Mouse (Mus musculus) layer of hippocampus, adult 11-12 months (tissue): ENCODE measurements around the gene Lrp6.
A peak's percentile ranks its signal among the peaks of the same experiment; 100 is the strongest.

Source experiments
- DNase-seq: peaks from one replicate; pipeline ENCODE4 v3.0.0; 2022; ENCODE audit warnings: low spot score

Gene Lrp6

DNA sequence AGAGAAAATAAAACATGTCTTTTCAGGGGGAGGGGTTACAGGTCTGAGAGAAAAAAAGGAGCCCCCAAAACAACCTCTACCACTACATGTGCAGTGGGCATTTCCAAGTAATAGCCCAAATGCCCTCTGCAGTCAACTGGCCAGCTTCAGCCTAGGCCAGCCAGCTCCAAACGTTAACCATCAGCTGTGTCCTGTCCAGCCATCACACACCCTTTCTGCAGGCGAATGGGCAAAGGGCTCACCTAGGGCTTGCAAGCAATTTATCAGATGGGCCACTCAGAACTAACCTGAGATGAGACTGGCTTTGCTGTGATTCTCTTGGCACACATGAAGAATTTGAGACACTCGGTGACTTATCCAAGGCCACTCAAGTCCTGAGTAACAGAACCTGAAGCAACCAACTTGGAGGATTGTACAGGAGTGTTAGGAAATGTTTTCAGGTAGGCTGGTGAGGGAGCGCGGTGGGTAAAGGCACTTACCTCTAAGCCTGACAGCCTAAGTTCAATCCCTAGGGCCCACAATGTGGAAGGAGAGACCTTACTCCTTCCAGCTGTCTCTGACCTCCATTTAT, 1.3 kb upstream of the Lrp6 start:
- DNase-seq = no peak

DNA sequence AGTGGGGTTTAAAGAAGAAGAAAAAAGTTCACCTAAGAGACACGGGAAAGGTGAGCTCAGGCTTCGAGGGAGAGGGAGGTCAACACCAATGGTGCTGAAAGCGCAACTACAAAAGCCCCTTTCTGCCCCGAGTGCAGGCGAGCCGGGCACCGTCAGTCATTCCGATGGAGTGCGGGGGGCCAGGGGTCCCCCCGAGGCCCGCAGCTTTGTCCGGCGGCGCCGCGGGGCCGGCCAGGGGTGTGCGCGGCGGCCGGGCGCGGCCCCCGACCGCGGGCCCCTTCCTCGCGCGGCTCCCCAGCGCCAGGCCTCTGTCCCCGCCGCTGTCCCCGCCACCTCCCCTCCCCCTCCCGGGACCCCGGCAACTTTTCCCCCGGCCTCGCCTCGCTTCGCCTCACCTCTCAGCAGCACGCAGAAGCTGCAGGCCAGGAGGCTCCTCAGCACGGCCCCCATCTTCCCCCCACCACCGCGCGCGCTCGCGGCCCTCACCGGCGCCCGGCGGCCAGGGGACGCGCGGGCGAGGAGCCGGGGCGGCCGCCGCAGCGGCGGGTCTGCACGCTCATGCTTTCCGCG, 432 bp downstream of the Lrp6 start:
- no peak for DNase-seq

DNA sequence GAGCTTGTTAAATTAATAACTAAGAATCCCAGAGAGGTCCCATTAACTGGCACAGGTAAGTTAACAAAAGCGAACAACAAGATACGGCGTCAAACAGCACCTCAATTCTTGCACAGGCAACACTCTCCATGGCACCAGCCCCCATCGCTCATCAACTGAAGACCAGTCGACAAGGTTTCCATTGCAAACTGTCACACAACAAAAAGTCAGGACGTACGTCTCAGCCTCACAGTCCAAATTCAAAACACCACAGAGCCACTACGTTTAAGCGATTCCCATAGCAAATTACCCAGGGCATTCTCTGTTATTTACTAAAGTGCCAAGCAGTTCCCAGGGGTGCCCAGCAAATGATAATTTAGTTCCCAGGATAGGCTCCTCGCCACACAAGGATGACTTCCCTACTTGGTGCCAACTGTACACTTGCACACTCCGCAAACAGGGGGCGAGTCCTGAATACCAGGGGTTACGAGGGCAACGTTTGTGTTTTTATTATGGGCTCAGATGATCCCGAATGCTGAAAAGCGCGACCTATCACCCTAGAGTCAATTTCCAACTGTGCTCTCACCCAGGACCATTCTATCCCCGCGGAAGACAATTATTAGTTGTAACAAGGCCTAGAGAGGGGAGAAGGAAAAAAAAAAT, 1.0 kb downstream of the Lrp6 start:
- DNase-seq = peak; percentile 6

DNA sequence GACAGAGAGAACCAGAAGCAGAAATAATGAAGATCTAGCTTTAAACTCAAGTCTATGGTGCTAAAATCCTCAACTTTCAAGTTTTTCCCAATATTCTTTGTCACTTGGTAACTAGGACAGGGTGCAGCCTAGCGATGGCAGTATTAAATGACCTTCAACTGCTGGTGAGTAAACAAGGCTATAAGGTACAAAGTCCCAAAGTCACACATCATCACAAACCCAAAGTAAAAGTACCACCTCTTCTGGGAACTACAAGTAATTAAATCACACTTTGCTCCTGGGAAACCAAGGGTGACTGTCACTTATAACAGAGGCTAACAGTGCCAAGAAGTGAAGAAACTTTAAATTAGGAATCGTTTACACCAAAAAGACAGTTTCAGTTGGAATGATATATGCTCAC, 2.2 kb downstream of the Lrp6 start:
- no peak for DNase-seq

DNA sequence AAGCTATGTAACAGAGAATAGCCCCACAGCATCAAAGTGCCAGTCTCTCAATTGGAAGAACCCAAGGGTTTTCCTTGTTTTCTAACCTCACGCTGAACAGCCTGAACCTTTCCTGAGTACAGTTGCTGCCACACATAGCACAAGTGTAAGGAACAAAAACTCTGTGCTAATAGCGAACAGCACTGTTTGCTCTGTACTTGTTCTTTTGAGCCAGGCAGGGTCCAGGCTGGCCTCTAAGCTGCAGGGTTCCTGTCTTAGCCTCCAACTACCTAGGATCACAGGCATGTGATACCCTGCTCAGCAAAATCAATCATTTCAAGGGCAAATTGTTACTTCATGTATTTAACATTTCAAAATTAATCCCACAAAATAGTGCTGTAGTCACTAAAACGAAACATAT, 7.1 kb downstream of the Lrp6 start:
- no peak for DNase-seq

DNA sequence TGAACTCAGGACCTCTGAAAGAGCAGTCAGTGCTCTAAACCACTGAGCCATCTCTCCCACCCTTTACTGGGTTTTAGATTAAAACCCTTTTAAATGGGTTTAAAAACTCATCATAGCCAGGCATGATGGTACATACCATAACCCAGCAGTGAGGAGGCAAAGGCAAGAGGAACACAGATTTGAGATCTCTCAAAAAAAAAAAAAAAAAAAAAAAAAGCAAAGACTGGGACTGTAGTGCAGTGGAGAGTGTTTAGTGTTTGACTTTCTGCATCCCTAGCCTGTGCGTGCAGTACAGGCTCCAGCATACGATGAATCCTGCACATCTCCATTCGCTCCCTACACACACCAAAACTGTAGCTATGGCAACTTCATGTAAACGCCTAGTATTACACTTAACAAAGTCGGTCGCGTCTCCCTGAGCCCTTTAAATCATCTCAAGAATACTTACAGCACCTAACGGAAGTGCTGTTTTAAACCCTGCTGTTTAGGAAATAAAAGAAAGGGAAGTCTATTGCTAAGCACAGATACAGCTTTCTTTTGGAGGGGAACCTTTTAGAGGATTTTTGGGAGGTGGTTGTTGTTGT, 8.1 kb downstream of the Lrp6 start:
- DNase-seq = no peak

DNA sequence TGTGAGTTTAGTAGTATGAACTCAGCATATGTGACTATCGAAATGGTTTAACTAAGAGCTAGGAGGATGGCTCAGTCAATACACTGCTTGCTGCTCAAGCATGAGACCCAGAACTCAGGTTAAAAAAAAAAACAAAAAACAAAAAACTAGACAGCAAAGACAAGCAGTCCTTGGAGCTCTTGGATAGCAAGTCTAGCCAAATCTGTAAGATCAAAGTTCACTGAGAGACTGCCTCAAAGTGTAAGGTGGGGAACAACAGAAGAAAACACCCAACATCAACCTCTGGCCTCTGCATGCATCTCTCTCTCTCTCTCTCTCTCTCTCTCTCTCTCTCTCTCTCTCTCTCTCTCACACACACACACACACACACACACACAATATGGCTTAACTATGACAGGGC, 9.7 kb downstream of the Lrp6 start:
- DNase-seq = no peak

DNA sequence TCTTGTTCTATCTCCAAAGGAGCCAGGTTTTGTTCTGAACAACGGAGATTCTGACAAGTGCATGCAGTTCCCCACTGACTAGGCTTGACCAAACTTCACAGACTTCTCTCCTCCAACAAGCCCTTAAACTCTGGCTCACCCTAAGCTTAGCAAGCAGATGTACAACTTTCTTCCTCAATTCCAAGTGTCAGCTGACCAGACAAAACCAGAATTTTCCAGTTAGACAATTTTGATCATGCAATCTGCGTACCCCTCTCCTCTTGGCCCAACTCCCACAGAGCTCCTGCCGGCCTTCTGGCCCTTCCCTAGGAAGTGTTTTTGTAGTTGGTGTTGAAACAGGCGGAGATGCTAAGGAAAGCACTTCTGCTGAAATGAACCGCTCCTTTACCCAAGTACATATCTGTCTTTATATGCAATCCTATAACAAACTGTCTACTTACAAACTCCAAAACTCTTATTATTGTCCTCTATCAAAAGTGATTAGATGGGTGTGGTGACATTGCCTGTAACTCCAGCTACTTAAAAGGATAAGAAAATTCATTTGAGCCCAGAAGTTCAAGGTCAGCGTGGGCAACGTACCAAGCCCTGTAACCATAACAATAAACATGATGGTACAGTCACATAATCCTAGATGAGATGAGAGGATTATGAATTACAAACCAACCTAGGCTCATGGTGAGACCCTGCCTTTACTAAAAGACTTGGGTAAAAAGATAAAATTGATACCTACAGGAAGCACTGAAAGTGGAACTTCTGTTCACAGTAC, 10.4 kb downstream of the Lrp6 start:
- DNase-seq = no peak

DNA sequence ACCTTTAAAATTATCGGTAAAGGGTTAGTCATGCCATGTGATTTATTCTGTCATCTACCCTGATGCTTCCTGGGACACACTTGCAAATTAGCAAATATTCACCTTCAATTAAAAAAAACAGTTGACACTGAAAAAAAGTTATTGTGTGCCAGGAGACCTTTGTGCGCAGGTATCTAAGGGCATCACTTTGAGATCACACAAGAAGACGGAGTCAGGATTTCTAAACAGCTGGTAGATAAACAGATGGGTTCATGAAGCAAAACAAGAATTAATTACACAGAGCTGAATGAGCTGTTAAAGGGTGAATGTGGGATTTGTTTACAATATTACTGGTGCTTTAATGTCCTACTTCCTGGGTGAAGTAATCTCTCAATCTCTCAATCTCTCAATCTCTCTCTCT, 11.6 kb downstream of the Lrp6 start:
- no peak for DNase-seq

DNA sequence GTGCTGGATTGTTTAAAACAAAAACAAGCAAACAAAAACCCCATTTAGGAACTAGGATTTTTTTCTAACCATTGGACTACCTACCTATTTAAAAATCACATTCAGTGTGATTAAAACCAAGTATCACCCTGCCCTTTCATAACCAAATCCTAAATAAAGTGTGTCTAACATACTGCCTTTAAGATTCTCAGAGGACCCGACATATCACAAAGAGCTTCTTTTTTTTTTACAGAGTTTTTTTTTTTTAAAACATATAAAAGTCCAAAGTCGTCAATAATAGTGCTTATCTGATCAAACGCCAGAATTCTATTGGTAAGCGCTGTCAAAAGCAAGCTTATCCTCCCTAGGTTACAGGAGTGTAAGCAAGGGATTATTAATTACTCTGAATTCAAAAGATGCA, 12.5 kb downstream of the Lrp6 start:
- DNase-seq = no peak

DNA sequence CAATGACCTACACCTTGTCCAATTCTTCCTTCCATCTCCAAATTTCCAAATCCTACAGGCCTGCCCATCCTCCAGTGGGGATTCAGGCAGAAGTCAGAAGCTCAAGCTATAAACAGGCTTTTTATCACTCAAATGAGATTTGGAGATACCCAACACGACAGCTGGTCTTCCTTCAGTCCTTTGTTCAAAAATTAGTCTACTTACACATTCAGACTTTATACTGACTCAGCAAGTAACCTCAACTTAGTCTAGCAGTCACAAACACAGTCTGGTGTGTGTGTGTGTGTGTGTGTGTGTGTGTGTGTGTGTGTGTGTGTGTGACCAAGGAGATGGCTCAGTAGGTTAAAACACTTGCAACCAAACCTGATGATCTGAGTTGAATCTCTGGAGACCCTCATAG, 15.8 kb downstream of the Lrp6 start:
- DNase-seq = no peak

DNA sequence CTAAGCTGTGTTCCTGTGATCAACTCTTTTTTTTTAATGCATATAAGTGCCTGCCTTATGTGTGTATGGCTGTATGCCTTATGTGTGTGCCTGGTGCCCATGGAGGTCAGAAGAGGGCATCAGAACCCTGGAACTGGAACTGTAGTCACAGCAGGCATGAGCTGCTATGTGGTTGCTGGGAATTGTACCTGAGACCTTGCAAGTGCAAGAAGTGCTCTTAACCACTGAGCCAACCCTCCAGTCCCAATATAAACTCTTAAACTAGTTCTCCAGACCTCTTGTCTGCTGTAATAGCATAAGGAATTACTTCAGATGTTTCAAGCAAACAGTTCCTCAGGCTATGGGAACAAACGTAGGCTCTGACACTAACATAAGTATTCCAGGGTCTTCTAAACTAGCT, 16.4 kb downstream of the Lrp6 start:
- DNase-seq = no peak

DNA sequence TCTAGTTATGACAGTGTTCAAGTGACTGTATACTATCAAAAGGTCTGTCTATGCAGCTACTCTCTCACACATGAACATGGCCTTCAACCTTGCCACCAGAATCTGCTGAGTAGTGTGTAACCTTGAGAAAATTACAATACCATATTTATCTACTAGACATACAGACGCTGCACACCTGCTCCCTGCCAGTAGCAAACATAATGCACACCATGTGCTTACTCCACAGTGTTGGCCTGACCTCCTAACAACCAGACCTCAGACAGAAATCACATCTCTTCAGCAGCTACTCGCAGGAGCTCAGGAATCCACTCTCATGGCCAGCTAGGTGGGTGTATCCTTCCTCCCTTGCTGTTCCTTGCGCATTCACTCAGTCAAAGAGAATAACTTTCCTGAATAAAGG, 21.9 kb downstream of the Lrp6 start:
- DNase-seq = no peak

DNA sequence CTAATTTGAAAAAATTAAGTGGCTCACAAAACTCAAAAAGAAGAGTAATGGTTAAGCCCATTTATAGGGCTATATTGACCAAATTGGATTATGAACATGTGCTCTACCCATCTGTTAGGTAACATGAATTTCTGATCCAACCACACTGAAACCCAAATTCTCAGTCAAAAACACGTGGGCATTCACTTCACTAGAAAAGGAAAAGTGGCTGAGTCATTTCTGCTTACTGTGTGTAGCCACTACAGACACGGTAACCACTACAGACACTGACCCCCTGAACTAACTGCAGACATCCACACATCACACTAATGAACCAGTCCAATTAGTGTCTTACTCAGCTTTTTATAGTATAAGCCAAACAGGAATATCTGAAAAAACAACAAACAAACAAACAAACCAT, 22.7 kb downstream of the Lrp6 start:
- no peak for DNase-seq

DNA sequence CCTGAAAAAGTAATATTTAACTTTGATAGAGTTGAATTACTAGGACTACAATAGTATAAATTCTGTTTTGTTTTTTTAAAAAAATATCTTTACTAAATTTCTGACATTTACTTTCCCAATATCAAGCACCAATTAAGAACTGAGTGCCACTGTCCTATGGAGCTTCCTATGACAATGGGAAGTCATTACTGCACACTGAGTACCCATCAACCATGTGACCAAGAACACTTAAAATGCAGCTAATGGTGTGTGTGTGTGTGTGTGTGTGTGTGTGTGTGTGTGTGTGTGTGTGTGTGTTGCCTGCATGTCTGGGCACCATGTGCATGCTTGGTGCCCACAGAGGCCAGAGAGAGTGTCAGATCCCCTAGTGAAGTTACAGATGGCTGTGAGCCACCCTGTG, 23.2 kb downstream of the Lrp6 start:
- no peak for DNase-seq

DNA sequence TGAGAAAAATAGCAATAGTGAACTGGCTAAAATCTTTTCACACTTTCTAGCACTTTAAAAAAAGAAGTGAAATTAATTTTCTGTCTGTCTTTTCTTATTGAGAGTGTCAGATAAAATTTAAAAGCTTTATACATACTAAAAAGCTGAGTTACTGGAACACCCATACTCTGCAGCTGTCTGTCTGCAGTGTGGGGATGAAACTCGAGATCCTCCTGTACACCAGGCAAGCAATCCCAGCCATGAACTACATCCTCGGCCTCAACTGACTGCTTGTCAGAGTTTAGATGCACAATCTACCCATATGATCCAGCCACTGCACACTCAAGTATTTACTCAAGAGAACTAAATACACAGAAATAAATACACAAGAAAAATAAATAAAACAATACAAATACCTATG, 24.4 kb downstream of the Lrp6 start:
- no peak for DNase-seq

DNA sequence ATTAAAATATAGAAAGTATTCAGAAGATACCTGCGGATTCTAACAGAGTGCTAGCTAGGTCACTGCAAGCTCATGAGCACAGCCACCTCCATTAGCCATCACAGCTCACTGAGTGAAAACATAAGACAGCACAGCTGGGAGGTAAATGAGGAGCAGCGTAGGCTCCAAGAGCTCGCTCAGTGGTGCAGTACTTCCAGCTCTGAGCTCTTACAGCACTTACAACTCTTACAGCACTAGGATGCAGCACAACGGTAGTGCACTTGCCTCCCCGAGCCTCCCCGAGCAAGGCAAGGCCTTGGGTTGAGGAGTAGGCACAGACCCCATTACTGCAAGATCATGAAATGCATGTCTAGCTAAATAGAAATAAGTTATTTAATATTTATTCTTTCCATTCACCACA, 26.6 kb downstream of the Lrp6 start:
- no peak for DNase-seq

DNA sequence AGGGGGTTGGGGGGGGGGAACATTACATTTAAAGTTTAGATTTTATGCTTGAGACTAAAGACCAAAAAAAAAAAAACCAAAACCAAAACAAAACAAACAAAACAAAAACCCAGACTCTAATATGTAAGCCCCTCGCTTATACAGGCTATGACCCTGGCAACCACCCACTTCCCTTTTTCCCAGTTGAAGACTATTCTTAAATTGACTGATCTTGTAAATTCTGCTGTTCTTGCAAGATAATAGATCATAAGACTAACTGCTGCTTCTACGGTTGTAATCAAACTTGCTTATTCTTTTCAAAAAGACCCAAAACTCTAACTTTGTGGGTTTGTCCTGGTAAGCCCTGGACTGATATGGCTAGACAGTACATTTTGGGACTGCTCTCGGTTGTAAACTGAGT, 27.3 kb downstream of the Lrp6 start:
- DNase-seq = no peak

DNA sequence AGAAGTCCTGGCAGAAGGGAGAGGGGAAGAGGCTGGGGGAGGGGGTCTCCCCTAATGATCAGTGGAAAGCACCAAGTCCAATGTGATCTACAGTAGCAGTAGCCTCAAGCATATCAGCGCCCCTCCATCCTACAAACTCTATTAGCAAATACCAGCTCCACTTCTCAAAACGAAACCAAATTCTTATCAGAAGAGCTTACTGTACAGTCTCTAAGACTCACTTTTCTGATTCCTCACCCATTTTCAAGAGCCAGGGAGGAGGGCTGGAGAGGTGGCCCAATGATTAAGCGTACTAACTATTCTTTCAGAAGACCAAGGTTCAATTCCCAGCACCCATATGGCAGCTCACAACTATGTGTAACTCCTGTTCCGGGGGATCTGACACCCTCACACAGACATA, 28.0 kb downstream of the Lrp6 start:
- no peak for DNase-seq

DNA sequence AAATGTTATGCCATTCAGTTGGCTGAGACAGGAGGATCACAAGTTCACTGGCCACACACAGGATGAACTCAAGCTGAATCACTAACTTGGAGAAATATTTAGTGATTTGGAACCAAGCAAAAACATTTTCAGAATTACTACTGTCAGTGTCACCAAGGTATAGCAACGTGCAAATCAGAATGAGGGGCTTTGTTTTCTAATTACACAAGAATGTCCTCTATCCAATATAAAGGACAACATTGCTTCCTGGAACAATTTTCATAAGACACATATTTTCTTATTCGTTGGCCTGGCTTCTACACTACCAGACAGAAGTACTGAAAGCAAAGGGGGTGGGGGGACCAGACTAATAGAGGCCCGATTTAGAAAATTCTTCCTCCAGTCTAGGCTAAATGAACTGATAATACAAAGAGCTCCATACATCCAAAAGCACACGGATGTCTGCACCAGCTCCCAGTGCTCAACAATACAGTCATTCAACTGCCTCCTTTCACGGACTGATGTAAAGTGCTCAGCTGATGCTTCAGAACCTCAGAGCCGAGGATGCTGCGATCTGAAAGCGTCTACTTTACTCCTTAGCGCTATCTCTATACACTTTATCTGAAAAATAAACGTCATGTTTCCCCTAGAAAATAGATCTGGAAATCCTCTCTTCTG, 29.2 kb downstream of the Lrp6 start:
- DNase-seq = no peak

DNA sequence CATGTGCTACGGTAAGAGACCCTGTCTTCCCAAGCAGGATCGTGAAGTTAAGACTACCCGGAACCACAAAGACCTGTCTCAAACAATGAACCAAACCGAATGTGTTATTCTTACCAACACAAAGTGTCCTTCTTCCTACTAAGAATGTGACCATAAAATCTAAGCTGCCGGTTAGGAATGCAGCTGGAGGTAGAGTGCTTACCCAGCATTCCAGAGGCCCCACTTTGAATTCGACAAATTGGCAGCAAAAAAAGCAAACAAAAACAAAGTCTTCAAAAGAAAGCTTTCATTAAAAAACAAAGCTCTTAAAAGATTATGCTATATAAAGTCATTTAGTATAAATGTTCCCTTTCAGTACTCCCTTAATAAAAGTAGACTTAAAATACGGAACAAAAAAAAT, 31.6 kb downstream of the Lrp6 start:
- no peak for DNase-seq

DNA sequence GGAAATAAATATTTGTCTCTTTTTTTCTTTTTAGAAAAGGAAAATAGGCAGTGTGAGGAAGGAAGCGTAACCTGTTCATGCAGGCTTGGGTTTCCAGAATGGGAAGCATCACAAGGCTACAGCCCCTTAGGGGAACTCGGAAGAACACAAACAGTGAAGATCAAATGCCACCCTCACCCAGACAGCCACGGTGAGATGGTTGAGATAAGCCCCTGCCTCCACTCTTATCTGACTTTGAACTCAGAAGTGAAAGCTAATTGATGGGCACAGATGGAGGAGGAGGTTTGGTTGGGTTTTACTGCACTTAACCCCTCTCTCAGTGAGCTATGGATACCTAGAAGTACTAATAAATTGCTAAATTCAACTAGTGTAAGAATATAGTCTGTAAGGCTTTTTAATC, 33.7 kb downstream of the Lrp6 start:
- no peak for DNase-seq

DNA sequence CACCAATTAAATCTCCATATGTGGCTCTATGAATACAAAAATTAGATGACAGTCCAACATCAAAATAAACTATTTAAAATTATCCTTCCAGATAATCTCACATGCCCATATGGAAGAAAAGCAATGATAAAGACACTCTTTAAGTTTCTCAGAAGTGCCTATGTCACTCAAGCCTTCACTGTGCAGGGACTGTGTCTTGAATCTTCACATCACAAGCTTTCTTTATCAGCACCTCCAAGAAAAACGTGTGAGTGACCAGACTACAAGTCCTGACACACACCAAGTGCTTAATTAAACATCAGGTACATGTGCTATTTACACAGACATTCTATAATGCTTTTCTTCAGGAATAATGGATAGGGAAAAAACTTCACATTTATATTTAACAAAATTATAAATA, 34.8 kb downstream of the Lrp6 start:
- no peak for DNase-seq
